Comparison of ENCODE assay signal across 8 mouse cellular contexts in genomic region chr4:40971744-40972143, GRCm38 (mm10). TPM values are rescaled to one million over a fixed set of nuclear protein-coding genes. Genes with fewer than 3 reads are reported as not detected.
DNase-seq lines count a peak whose midpoint lies in the region; ATAC-seq and TF ChIP-seq lines count a peak whose summit lies in the region.

No protein-coding gene starts in this region.

- no peaks in the 10 kb centered on the region for H3K27me3 ChIP-seq in G1E (ENCODE audit: insufficient read depth, low read length)
- no peaks in the 10 kb centered on the region for H3K27me3 ChIP-seq in liver, adult 2 months (ENCODE audit: control insufficient read depth, insufficient read depth, low read length)
- H3K27me3 ChIP-seq in midbrain, postnatal 0 days (ENCODE audit: insufficient read depth, low read length): no peaks in the 10 kb centered on the region

- H3K36me3 ChIP-seq in G1E (replicated peaks): peaks cover 64% of the 10 kb centered on the region
- peaks cover 3% of the 10 kb centered on the region; the same call in 1 of the 2 replicates for H3K36me3 ChIP-seq in liver, adult 2 months (ENCODE audit: control insufficient read depth, insufficient read depth, low read length)
- peaks cover 15% of the 10 kb centered on the region for H3K36me3 ChIP-seq in midbrain, postnatal 0 days (ENCODE audit: insufficient read depth, low read length)

- H3K4me3 ChIP-seq in G1E (ENCODE audit: low read depth, low read length): peak overlapping the region; percentile 99
- peak overlapping the region; percentile 98 for H3K4me3 ChIP-seq in liver, adult 2 months (ENCODE audit: insufficient read depth, low read depth, low read length)
- H3K4me3 ChIP-seq in midbrain, postnatal 0 days (ENCODE audit: low read depth, low read length): peak overlapping the region; percentile 73

- TF ChIP-seq CTCF in G1E (IDR thresholded peaks at IDR 0.05; ENCODE audit: low read depth, low read length): peak; percentile 76
- TF ChIP-seq CTCF in liver, adult 2 months (IDR thresholded peaks at IDR 0.05; ENCODE audit: low read depth, low read length): peak; percentile 85
- peak; percentile 76 for TF ChIP-seq CTCF in midbrain, postnatal 0 days (IDR thresholded peaks at IDR 0.05)

- H3K4me2 ChIP-seq in midbrain, postnatal 0 days (ENCODE audit: low read depth, low read length, poor library complexity, severe bottlenecking): peak overlapping the region; percentile 75

- 20% methylated on average over 13 of the region's 13 CpGs for WGBS in liver, adult 2 months
- WGBS in midbrain, postnatal 0 days: 29% methylated on average over 13 of the region's 13 CpGs

- peaks cover 19% of the 10 kb centered on the region for H3K79me2 ChIP-seq in liver, adult 2 months (ENCODE audit: control insufficient read depth, insufficient read depth, low read length)

- peak overlapping the region; percentile 80 for H3K27ac ChIP-seq in liver, adult 2 months (replicated peaks; ENCODE audit: insufficient read depth, low read depth, low read length)
- H3K27ac ChIP-seq in midbrain, postnatal 0 days (ENCODE audit: low read depth, low read length): no peak overlapping the region

- peaks cover 49% of the 10 kb centered on the region for H3K4me1 ChIP-seq in G1E (ENCODE audit: insufficient read depth, low read depth, low read length)
- H3K4me1 ChIP-seq in liver, adult 2 months (ENCODE audit: control insufficient read depth, insufficient read depth, low read length): peaks cover 23% of the 10 kb centered on the region
- H3K4me1 ChIP-seq in midbrain, postnatal 0 days (ENCODE audit: insufficient read depth, low read length): peaks cover 9% of the 10 kb centered on the region; the same call in 1 of the 2 replicates

- DNase-seq in cerebellum, adult 11-12 months: peak; percentile 36
- DNase-seq in cerebellum, adult 8-10 months: no peak
- DNase-seq in G1E (ENCODE audit: low spot score): peak; percentile 43
- DNase-seq in embryo, embryonic 11.5 days (ENCODE audit: low read depth, low spot score): peak; percentile 14
- peak; percentile 53 for DNase-seq in heart, postnatal 4 days
- peak; percentile 42 for DNase-seq in liver, adult 2 months (ENCODE audit: extremely low read depth, low read depth, low spot score)
- DNase-seq in midbrain, postnatal 0 days (ENCODE audit: low spot score): peak; percentile 50
- peak; percentile 18 to 50 for DNase-seq in thymus, postnatal 10 days (ENCODE audit: low spot score in 2 of 2)

- H3K9me3 ChIP-seq in G1E (replicated peaks): no peaks in the 10 kb centered on the region
- H3K9me3 ChIP-seq in midbrain, postnatal 0 days (ENCODE audit: low read length): no peaks in the 10 kb centered on the region

- TF ChIP-seq POLR2A in liver, adult 2 months (IDR thresholded peaks at IDR 0.05; ENCODE audit: extremely low read depth, insufficient read depth, low read length): no peak

- peak overlapping the region; percentile 96; the same call in 1 of the 2 replicates for H3K9ac ChIP-seq in liver, adult 2 months (ENCODE audit: low read depth, low read length)
- 0 out of 2 replicates have a peak overlapping the region, but pooled peaks have one; percentile 80 for H3K9ac ChIP-seq in midbrain, postnatal 0 days (replicated peaks; ENCODE audit: low read length, poor library complexity, severe bottlenecking)

- ATAC-seq in G1E (ENCODE audit: extremely low read depth, insufficient number of reproducible peaks, low FRiP score, poor library complexity, severe bottlenecking): peak; percentile 12; the same call in 1 of the 2 replicates
- no peak for ATAC-seq in midbrain, postnatal 0 days (ENCODE audit: low FRiP score)

RNA-seq across cellular contexts. Expression of gene Nfx1, which starts 1.0 kb away (rescaled TPM):
- total RNA-seq in G1E (2014; fragmentation: Nextera tagmentation) (152 and 153 TPM in 2 replicates), G1E (2017) (126 and 135 TPM in 2 replicates)
- 44.0 and 49.1 TPM in 2 replicates for polyA plus RNA-seq in G1E (2012)
- 10 to 100 TPM; 35.8 to 38.5 TPM for total RNA-seq in heart, postnatal 4 days (2021)
- total RNA-seq in liver, adult 2 months (2014; rRNA removed): 31.6 and 34.8 TPM in 2 replicates
- polyA plus RNA-seq in liver, adult 2 months (2012; rRNA removed): 12.2 and 21.5 TPM in 2 replicates
- 63.1 and 74.4 TPM in 2 replicates for total RNA-seq in midbrain, postnatal 0 days (2014; rRNA removed)
- 70.6 and 76.3 TPM in 2 replicates for polyA plus RNA-seq in midbrain, postnatal 0 days (2015; fragmentation: Nextera tagmentation; extraction: Ambion mirVana)

RNA-seq across cellular contexts. Expression of gene Chmp5, which starts 23.5 kb away (rescaled TPM):
- 58.1 and 76.5 TPM in 2 replicates for total RNA-seq in G1E (2014; fragmentation: Nextera tagmentation)
- 139 and 188 TPM in 2 replicates for total RNA-seq in G1E (2017)
- 2.3 and 2.9 TPM in 2 replicates for polyA plus RNA-seq in G1E (2012)
- total RNA-seq in heart, postnatal 4 days (2021): 10 to 100 TPM; 37.9 to 38.5 TPM
- 63.0 and 78.5 TPM in 2 replicates for total RNA-seq in liver, adult 2 months (2014; rRNA removed)
- polyA plus RNA-seq in liver, adult 2 months (2012; rRNA removed): 12.0 and 13.7 TPM in 2 replicates
- total RNA-seq in midbrain, postnatal 0 days (2014; rRNA removed): 65.2 and 66.9 TPM in 2 replicates
- 131 and 137 TPM in 2 replicates for polyA plus RNA-seq in midbrain, postnatal 0 days (2015; fragmentation: Nextera tagmentation; extraction: Ambion mirVana)

RNA-seq across cellular contexts. Expression of gene Bag1, which starts 23.6 kb away (rescaled TPM):
- total RNA-seq in G1E (2014; fragmentation: Nextera tagmentation) (67.9 and 75.6 TPM in 2 replicates), G1E (2017) (232 and 257 TPM in 2 replicates)
- 233 and 300 TPM in 2 replicates for polyA plus RNA-seq in G1E (2012)
- total RNA-seq in heart, postnatal 4 days (2021): 100 to 1,000 TPM; 196 to 204 TPM
- 88.7 and 101 TPM in 2 replicates for total RNA-seq in liver, adult 2 months (2014; rRNA removed)
- polyA plus RNA-seq in liver, adult 2 months (2012; rRNA removed): 59.6 and 75.9 TPM in 2 replicates
- total RNA-seq in midbrain, postnatal 0 days (2014; rRNA removed): 92.3 and 114 TPM in 2 replicates
- polyA plus RNA-seq in midbrain, postnatal 0 days (2015; fragmentation: Nextera tagmentation; extraction: Ambion mirVana): 163 and 170 TPM in 2 replicates

RNA-seq across cellular contexts. Expression of gene Spink4, which starts 51.9 kb away (rescaled TPM):
- total RNA-seq in G1E (2014; fragmentation: Nextera tagmentation) (not detected in 2 replicates), G1E (2017) (not detected in 2 replicates)
- polyA plus RNA-seq in G1E (2012): not detected in 2 replicates
- 1 to 10 TPM; 2.7 to 2.8 TPM for total RNA-seq in heart, postnatal 4 days (2021)
- total RNA-seq in liver, adult 2 months (2014; rRNA removed): 1.4 and 1.9 TPM in 2 replicates
- polyA plus RNA-seq in liver, adult 2 months (2012; rRNA removed): 0.93 and 1.9 TPM in 2 replicates
- total RNA-seq in midbrain, postnatal 0 days (2014; rRNA removed): not detected in 2 replicates
- not detected in 2 replicates for polyA plus RNA-seq in midbrain, postnatal 0 days (2015; fragmentation: Nextera tagmentation; extraction: Ambion mirVana)
